Mouse (Mus musculus): Measurements from ENCODE around the gene Gpi1. TPM values are rescaled to one million over a fixed set of nuclear protein-coding genes. Genes with fewer than 3 reads are reported as not detected.

Gpi1 gene
- polyA plus RNA-seq, 1 experiment from 2014 or later: 218 TPM

- H3K9me3 ChIP-seq (ENCODE audit: low read length): no peaks in the 10 kb centered on the region
- H3K27me3 ChIP-seq (ENCODE audit: insufficient read depth, low read length): no peaks in the 10 kb centered on the region
- peak overlapping the region; percentile 80 for H3K27ac ChIP-seq (ENCODE audit: low read depth)
- peak overlapping the region; percentile 55 for H3K4me3 ChIP-seq (ENCODE audit: low read depth, low read length)
- no peak for ATAC-seq
- H3K9ac ChIP-seq (replicated peaks): peak overlapping the region; percentile 28
- TF ChIP-seq CTCF (IDR thresholded peaks at IDR 0.05; ENCODE audit: low read depth) (no peak), EP300 (IDR thresholded peaks at IDR 0.05; ENCODE audit: low read depth) (no peak)
- DNase-seq: no peak
- H3K36me3 ChIP-seq (replicated peaks; ENCODE audit: insufficient read depth, low read length): peaks cover 25% of the 10 kb centered on the region
- 1% methylated on average over 17 of the region's 17 CpGs for WGBS (ENCODE audit: insufficient replicate concordance)
- peak overlapping the region; percentile 82 for H3K4me2 ChIP-seq (ENCODE audit: low read depth, low read length)
- H3K4me1 ChIP-seq (ENCODE audit: insufficient read depth): peaks cover 26% of the 10 kb centered on the region
Measured at GRCm38 (mm10) chr7:34234610-34235561, 4.8 kb upstream of the Gpi1 start.

GRCm38 (mm10) chr7:34233909-34234609 is 3.9 kb upstream of the Gpi1 start:
- peaks cover 31% of the 10 kb centered on the region for H3K4me1 ChIP-seq (ENCODE audit: insufficient read depth)

GRCm38 (mm10) chr7:34232785-34233725 is 2.9 kb upstream of the Gpi1 start:
- Histone ChIP-seq H3K9me3 (ENCODE audit: low read length) (no peaks in the 10 kb centered on the region), H3K4me3 (ENCODE audit: low read depth, low read length) (peak overlapping the region; percentile 55), H3K36me3 (replicated peaks; ENCODE audit: insufficient read depth, low read length) (peaks cover 13% of the 10 kb centered on the region), H3K27me3 (ENCODE audit: insufficient read depth, low read length) (no peaks in the 10 kb centered on the region), H3K4me1 (ENCODE audit: insufficient read depth) (peaks cover 34% of the 10 kb centered on the region), H3K4me2 (ENCODE audit: low read depth, low read length) (peak overlapping the region; percentile 82), H3K9ac (replicated peaks) (peak overlapping the region; percentile 39), H3K27ac (ENCODE audit: low read depth) (peak overlapping the region; percentile 73)
- TF ChIP-seq CTCF (IDR thresholded peaks at IDR 0.05; ENCODE audit: low read depth): no peak
- TF ChIP-seq EP300 (IDR thresholded peaks at IDR 0.05; ENCODE audit: low read depth): no peak
- DNase-seq: no peak
- WGBS (ENCODE audit: insufficient replicate concordance): 38% methylated on average over 7 of the region's 7 CpGs
- no peak for ATAC-seq

More at GRCm38 (mm10) chr7:34233909-34234609, 3.9 kb upstream of the Gpi1 start:
- Histone ChIP-seq H3K4me2 (ENCODE audit: low read depth, low read length) (peak overlapping the region; percentile 82), H3K27ac (ENCODE audit: low read depth) (peak overlapping the region; percentile 80), H3K9ac (replicated peaks) (peak overlapping the region; percentile 39), H3K9me3 (ENCODE audit: low read length) (no peaks in the 10 kb centered on the region), H3K27me3 (ENCODE audit: insufficient read depth, low read length) (no peaks in the 10 kb centered on the region), H3K36me3 (replicated peaks; ENCODE audit: insufficient read depth, low read length) (peaks cover 18% of the 10 kb centered on the region), H3K4me3 (ENCODE audit: low read depth, low read length) (peak overlapping the region; percentile 55)
- TF ChIP-seq EP300 (IDR thresholded peaks at IDR 0.05; ENCODE audit: low read depth): no peak; the same call in 1 of the 2 replicates
- TF ChIP-seq CTCF (IDR thresholded peaks at IDR 0.05; ENCODE audit: low read depth): no peak
- ATAC-seq (peak; percentile 91), DNase-seq (peak; percentile 98)
- WGBS (ENCODE audit: insufficient replicate concordance): under 1% methylated on average over 46 of the region's 46 CpGs

DNA sequence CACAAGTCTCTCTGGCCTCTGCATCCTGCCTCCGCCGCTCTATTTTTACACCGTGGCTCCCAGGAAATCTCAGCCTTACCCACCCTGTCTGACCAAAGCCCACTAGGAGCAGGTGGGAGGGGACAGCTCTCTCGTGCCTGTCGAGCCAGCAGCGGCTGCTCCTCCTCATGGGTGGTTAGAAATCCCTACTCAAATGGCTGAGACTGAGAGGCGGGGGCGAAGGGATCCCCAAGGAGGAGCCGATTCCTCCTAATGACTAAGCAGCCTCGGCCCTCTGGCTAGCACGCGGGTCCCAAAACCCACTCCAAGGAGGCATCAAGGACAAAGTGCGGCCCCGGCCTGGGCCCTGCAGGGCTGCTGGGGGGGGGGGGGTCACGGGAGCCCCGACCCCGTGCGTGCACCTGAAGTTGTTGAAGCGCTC is 435 bp downstream of the Gpi1 start:
- peak; percentile 2; the same call in 1 of the 2 replicates for ATAC-seq
- DNase-seq: no peak
- Histone ChIP-seq H3K27me3 (ENCODE audit: insufficient read depth, low read length) (no peaks in the 10 kb centered on the region), H3K9ac (replicated peaks) (peak overlapping the region; percentile 89), H3K27ac (ENCODE audit: low read depth) (peak overlapping the region; percentile 89), H3K9me3 (ENCODE audit: low read length) (no peaks in the 10 kb centered on the region), H3K4me3 (ENCODE audit: low read depth, low read length) (peak overlapping the region; percentile 88), H3K4me2 (ENCODE audit: low read depth, low read length) (peak overlapping the region; percentile 96), H3K4me1 (ENCODE audit: insufficient read depth) (peaks cover 52% of the 10 kb centered on the region), H3K36me3 (replicated peaks; ENCODE audit: insufficient read depth, low read length) (peaks cover 27% of the 10 kb centered on the region)
- under 1% methylated on average over 19 of the region's 19 CpGs for WGBS (ENCODE audit: insufficient replicate concordance)
- TF ChIP-seq EP300 (IDR thresholded peaks at IDR 0.05; ENCODE audit: low read depth) (no peak), CTCF (IDR thresholded peaks at IDR 0.05; ENCODE audit: low read depth) (no peak)

GRCm38 (mm10) chr7:34229153-34229552 is 983 bp downstream of the Gpi1 start:
- Histone ChIP-seq H3K36me3 (replicated peaks; ENCODE audit: insufficient read depth, low read length) (peaks cover 28% of the 10 kb centered on the region), H3K9ac (replicated peaks) (peak overlapping the region; percentile 89), H3K9me3 (ENCODE audit: low read length) (no peaks in the 10 kb centered on the region), H3K4me1 (ENCODE audit: insufficient read depth) (peaks cover 52% of the 10 kb centered on the region), H3K4me3 (ENCODE audit: low read depth, low read length) (peak overlapping the region; percentile 88), H3K27ac (ENCODE audit: low read depth) (peak overlapping the region; percentile 89), H3K27me3 (ENCODE audit: insufficient read depth, low read length) (no peaks in the 10 kb centered on the region), H3K4me2 (ENCODE audit: low read depth, low read length) (peak overlapping the region; percentile 96)
- DNase-seq (no peak), ATAC-seq (no peak)
- WGBS (ENCODE audit: insufficient replicate concordance): 17% methylated on average over 5 of the region's 5 CpGs
- TF ChIP-seq EP300 (IDR thresholded peaks at IDR 0.05; ENCODE audit: low read depth): no peak
- no peak for TF ChIP-seq CTCF (IDR thresholded peaks at IDR 0.05; ENCODE audit: low read depth)
